Mouse (Mus musculus): ENCODE data around the gene Setd6. TPM values are rescaled to one million over a fixed set of nuclear protein-coding genes. Genes with fewer than 3 reads are reported as not detected.

Setd6 gene
- total and polyA plus RNA-seq, 2 experiments from 2014 or later = 29.5 to 38.5 TPM

DNA sequence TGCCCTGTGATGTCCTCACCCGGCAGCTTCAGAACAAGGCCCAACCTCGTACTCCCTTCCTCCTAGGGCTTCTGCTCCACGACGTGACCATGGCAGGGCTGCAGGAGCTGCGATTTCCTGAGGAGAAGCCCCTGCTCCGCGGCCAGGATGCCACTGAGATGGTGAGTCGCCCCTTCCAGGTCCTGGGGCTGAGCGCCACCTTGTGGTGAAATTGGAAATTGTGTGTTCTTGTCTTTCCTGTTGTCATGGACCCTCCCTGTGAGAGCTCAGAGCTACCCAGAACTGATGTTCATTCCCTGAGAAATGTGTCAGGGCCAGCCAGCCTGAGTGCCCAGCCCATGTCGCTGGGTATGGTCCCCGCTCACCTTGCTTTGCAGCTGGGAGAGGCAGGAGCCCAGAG is 18.6 kb upstream of the Setd6 start:
- Histone ChIP-seq H3K36me3 (ENCODE audit: insufficient read depth, low read length) (no peaks in the 10 kb centered on the region), H3K9me3 (ENCODE audit: low read length) (no peaks in the 10 kb centered on the region), H3K9ac (replicated peaks; ENCODE audit: low read length) (0 out of 2 replicates have a peak overlapping the region, but pooled peaks have one; percentile 24), H3K27ac (0 out of 2 replicates have a peak overlapping the region, but pooled peaks have one; percentile 0), H3K27me3 (ENCODE audit: insufficient read depth, low read length) (no peaks in the 10 kb centered on the region), H3K4me1 (ENCODE audit: insufficient read depth, low read length) (peaks cover 16% of the 10 kb centered on the region), H3K4me3 (ENCODE audit: low read length) (no peak overlapping the region), H3K4me2 (ENCODE audit: low read depth, low read length) (peak overlapping the region; percentile 30; the same call in 1 of the 2 replicates)
- 2% methylated on average over 11 of the region's 11 CpGs for WGBS
- TF ChIP-seq CTCF (IDR thresholded peaks at IDR 0.05; ENCODE audit: low read depth) = peak; percentile 99
- ATAC-seq (peak; percentile 67), DNase-seq (ENCODE audit: low spot score) (peak; percentile 95)

DNA sequence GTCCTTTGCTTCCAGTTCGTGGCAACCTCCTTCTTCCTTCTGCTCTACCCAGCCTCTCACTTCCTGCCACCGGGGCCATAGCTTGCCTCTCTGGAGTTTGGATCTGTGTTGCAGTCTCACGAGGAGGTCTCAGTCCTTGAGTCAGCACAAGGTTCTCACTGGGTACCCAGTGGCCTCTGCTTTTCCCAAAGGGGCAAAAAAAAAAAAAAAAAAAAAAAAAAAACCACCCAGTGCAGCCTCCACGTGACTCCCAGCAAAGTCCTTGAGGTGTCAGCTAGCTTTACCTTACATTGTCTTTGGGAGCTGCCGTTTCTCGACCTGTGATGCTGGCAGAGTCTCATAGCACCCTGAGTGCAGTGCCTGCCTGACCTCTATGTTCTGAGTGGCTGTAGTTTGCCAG is 17.5 kb upstream of the Setd6 start:
- Histone ChIP-seq H3K9me3 (ENCODE audit: low read length) (no peaks in the 10 kb centered on the region), H3K9ac (replicated peaks; ENCODE audit: low read length) (no peak overlapping the region), H3K4me1 (ENCODE audit: insufficient read depth, low read length) (peaks cover 22% of the 10 kb centered on the region), H3K4me2 (ENCODE audit: low read depth, low read length) (no peak overlapping the region), H3K36me3 (ENCODE audit: insufficient read depth, low read length) (no peaks in the 10 kb centered on the region), H3K4me3 (ENCODE audit: low read length) (no peak overlapping the region), H3K27me3 (ENCODE audit: insufficient read depth, low read length) (no peaks in the 10 kb centered on the region), H3K27ac (no peak overlapping the region)
- 47% methylated on average over 6 of the region's 6 CpGs for WGBS
- TF ChIP-seq CTCF (IDR thresholded peaks at IDR 0.05; ENCODE audit: low read depth) = no peak
- ATAC-seq (no peak), DNase-seq (ENCODE audit: low spot score) (no peak)

GRCm38 (mm10) chr8:95700282-95700681 is 15.4 kb upstream of the Setd6 start:
- H3K36me3 ChIP-seq (ENCODE audit: insufficient read depth, low read length) = no peaks in the 10 kb centered on the region
- no peak overlapping the region for H3K4me3 ChIP-seq (ENCODE audit: low read length)
- no peaks in the 10 kb centered on the region for H3K27me3 ChIP-seq (ENCODE audit: insufficient read depth, low read length)
- peak overlapping the region; percentile 28; the same call in 1 of the 2 replicates for H3K4me2 ChIP-seq (ENCODE audit: low read depth, low read length)
- DNase-seq (ENCODE audit: low spot score) (peak; percentile 86), ATAC-seq (no peak)
- TF ChIP-seq CTCF (IDR thresholded peaks at IDR 0.05; ENCODE audit: low read depth) = no peak
- no peak overlapping the region for H3K9ac ChIP-seq (replicated peaks; ENCODE audit: low read length)
- peak overlapping the region; percentile 64; the same call in 1 of the 2 replicates for H3K27ac ChIP-seq
- 14% methylated on average over 9 of the region's 9 CpGs for WGBS
- H3K9me3 ChIP-seq (ENCODE audit: low read length) = no peaks in the 10 kb centered on the region
- peaks cover 26% of the 10 kb centered on the region for H3K4me1 ChIP-seq (ENCODE audit: insufficient read depth, low read length)

DNA sequence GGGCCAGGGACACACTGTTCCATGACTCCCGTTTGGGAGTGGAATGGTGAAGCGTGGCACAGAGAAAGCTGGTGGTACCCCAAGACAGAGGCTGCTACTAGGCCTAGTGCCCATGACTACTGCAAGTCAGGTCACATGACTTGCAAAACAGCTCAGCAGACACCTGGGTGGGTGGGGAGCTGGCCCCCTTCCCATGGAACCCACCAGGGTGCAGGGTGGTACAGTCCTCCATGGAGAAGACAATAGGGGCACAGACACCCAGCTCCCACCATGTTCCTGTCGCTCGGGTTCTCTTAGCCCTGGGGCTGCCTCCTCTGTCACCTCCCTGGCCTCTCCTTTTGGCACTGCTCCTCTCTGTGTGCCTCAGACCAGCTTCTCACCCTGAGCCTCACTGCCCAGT is 13.9 kb upstream of the Setd6 start:
- ATAC-seq (no peak), DNase-seq (ENCODE audit: low spot score) (no peak)
- Histone ChIP-seq H3K4me1 (ENCODE audit: insufficient read depth, low read length) (peaks cover 26% of the 10 kb centered on the region), H3K27me3 (ENCODE audit: insufficient read depth, low read length) (no peaks in the 10 kb centered on the region), H3K9me3 (ENCODE audit: low read length) (no peaks in the 10 kb centered on the region), H3K27ac (no peak overlapping the region), H3K4me3 (ENCODE audit: low read length) (no peak overlapping the region), H3K36me3 (ENCODE audit: insufficient read depth, low read length) (peaks cover 5% of the 10 kb centered on the region; the same call in 1 of the 2 replicates), H3K4me2 (ENCODE audit: low read depth, low read length) (peak overlapping the region; percentile 91; the same call in 1 of the 2 replicates), H3K9ac (replicated peaks; ENCODE audit: low read length) (no peak overlapping the region)
- 67% methylated on average over 4 of the region's 4 CpGs for WGBS
- TF ChIP-seq CTCF (IDR thresholded peaks at IDR 0.05; ENCODE audit: low read depth) = no peak

DNA sequence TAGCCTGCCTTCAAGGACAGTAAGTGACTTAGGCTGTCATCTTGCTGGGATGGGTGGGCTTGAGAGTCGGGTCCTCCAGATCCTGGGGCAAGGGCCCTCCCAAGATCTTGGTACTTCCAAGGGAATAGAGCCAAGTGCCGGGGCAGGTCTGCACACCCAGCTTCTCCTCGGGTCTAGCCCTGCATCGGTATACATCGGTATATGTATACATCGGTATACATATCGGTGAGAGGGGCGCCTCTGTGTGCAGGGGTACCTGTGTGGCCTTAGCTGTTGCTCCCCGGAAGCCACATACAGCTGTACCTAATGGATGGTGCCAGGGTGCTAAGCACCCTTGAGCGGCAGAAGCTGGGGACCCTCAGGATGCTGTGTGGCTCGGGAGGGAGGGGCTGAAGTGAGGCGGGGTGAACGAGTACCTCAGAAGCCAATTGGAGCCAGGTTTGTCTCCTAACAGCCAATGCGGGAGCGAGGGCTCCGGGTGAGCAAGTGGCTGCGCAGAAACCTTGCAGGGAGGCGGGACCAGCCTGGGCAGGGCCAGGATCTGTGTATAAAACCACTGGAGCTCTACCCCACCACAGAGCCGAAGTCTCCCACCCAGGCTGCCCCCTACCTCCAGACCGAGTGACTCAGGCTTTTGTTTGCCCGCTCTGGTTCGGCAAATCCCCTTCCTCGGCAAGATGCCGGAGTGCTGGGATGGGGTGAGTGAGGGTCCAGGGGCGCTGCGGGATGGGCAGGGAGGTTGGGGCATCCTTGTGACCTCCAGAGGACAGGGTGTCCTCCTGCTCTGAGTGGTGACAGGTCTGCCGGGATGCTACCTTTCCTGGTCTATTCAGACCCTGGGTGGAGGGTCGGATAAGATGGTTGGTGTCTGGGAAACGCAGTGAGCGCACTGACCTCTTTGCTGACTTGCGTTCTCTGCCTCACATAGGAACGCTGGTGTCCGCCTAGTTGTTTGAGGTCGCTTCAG is 12.9 kb upstream of the Setd6 start:
- peak overlapping the region; percentile 82 for H3K9ac ChIP-seq (replicated peaks; ENCODE audit: low read length)
- WGBS = 1% methylated on average over 34 of the region's 34 CpGs
- no peaks in the 10 kb centered on the region for H3K9me3 ChIP-seq (ENCODE audit: low read length)
- H3K27me3 ChIP-seq (ENCODE audit: insufficient read depth, low read length) = no peaks in the 10 kb centered on the region
- peaks cover 13% of the 10 kb centered on the region; the same call in 1 of the 2 replicates for H3K36me3 ChIP-seq (ENCODE audit: insufficient read depth, low read length)
- peaks cover 26% of the 10 kb centered on the region for H3K4me1 ChIP-seq (ENCODE audit: insufficient read depth, low read length)
- H3K27ac ChIP-seq = peak overlapping the region; percentile 91
- H3K4me2 ChIP-seq (ENCODE audit: low read depth, low read length) = peak overlapping the region; percentile 91
- peak overlapping the region; percentile 79 for H3K4me3 ChIP-seq (ENCODE audit: low read length)
- DNase-seq (ENCODE audit: low spot score) = peak; percentile 97
- peak; percentile 92 for ATAC-seq
- peak; percentile 22; the same call in 1 of the 2 replicates for TF ChIP-seq CTCF (IDR thresholded peaks at IDR 0.05; ENCODE audit: low read depth)

DNA sequence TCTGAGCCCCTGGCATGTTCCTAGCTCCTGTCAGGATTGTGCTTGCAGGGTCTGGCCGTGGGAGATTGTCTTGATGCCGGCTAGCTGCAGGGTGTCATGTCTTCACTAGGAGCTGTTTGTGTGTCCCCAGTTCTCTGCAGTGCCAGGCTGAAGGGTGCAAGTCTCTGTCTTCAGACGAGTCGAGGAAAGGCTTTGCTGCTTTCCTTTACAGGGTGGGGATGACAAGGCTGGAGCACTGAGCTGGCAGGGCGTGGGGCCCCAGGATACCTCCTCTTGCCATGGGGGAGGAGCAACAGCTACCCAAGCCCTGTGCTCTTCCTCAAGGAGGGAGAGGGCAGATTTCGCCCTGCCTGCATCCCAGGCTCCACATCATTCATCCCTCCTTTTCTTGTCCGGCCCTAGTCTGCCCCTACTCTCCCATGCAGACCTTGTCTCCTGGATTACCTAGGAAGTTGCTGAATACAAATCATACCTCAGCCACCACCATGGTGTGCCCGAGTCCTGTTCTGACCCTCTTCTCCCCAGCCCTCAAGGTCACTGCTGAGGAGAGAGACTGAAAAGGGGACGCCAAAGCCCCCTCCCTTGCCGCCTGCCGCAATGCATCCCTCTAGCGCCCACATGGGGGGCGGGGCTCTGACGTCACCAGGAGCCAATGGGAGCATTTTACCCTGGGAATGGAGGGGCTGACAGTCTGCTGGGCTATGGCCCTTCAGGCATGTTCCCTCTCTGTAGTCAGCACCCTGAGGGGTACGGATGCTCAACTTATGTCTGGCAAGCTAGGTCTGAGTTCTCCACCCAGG is 12.0 kb upstream of the Setd6 start:
- H3K4me2 ChIP-seq (ENCODE audit: low read depth, low read length) = peak overlapping the region; percentile 91
- DNase-seq (ENCODE audit: low spot score) (peak; percentile 93), ATAC-seq (peak; percentile 67)
- peak overlapping the region; percentile 82 for H3K9ac ChIP-seq (replicated peaks; ENCODE audit: low read length)
- H3K9me3 ChIP-seq (ENCODE audit: low read length) = no peaks in the 10 kb centered on the region
- no peak for TF ChIP-seq CTCF (IDR thresholded peaks at IDR 0.05; ENCODE audit: low read depth)
- peak overlapping the region; percentile 79 for H3K4me3 ChIP-seq (ENCODE audit: low read length)
- no peaks in the 10 kb centered on the region for H3K27me3 ChIP-seq (ENCODE audit: insufficient read depth, low read length)
- 2% methylated on average over 15 of the region's 15 CpGs for WGBS
- H3K27ac ChIP-seq = peak overlapping the region; percentile 91
- H3K36me3 ChIP-seq (ENCODE audit: insufficient read depth, low read length) = peaks cover 22% of the 10 kb centered on the region
- H3K4me1 ChIP-seq (ENCODE audit: insufficient read depth, low read length) = peaks cover 26% of the 10 kb centered on the region

Data from hindbrain, postnatal 0 days (tissue).